Mouse (Mus musculus) heart, embryonic 12.5 days (tissue): Measurements from ENCODE around the gene Tmem169. TPM values are rescaled to one million over a fixed set of nuclear protein-coding genes. Genes with fewer than 3 reads are reported as not detected.
"Not testable (repeated sequence)": the region's sequence is repeated elsewhere in the genome, so short reads cannot be mapped to it uniquely, and the experiment has no call there.

Source experiments
- ATAC-seq: fragments of 200-750 bp; cut with Nextera tagmentation; 2 replicates; pipeline ENCODE4 v1.8.0; 2017; ENCODE audit warnings: moderate TSS enrichment, moderate library complexity; ENCODE audit not compliant: insufficient number of reproducible peaks, low FRiP score
- H3K27ac ChIP-seq: fragments of 300-500 bp; sonication (generic); 2 replicates; pipeline ENCODE4 v1.5.1; 2016; ENCODE audit warnings: mild to moderate bottlenecking, moderate library complexity; ENCODE audit not compliant: poor library complexity, severe bottlenecking
- H3K27me3 ChIP-seq: fragments of 300-500 bp; sonication (generic); replicated peaks from 2 replicates; pipeline ENCODE4 v1.6.1; 2016; ENCODE audit warnings: mild to moderate bottlenecking, moderate library complexity
- H3K36me3 ChIP-seq: fragments of 300-500 bp; sonication (generic); 2 replicates; pipeline ENCODE4 v1.6.1; 2016; ENCODE audit warnings: mild to moderate bottlenecking, moderate library complexity
- H3K4me1 ChIP-seq: fragments of 300-500 bp; sonication (generic); replicated peaks from 2 replicates; pipeline ENCODE4 v1.6.1; 2016; ENCODE audit warnings: mild to moderate bottlenecking
- H3K4me2 ChIP-seq: fragments of 300-500 bp; sonication (generic); 2 replicates; pipeline ENCODE4 v1.6.1; 2016; ENCODE audit warnings: mild to moderate bottlenecking, moderate library complexity
- H3K4me3 ChIP-seq: fragments of 300-500 bp; sonication (generic); 2 replicates; pipeline ENCODE4 v1.5.1; 2016; ENCODE audit warnings: mild to moderate bottlenecking
- H3K9ac ChIP-seq: fragments of 300-500 bp; sonication (generic); 2 replicates; pipeline ENCODE4 v1.6.1; 2016; ENCODE audit warnings: mild to moderate bottlenecking, moderate library complexity
- H3K9me3 ChIP-seq: fragments of 300-500 bp; sonication (generic); replicated peaks from 2 replicates; pipeline ENCODE4 v1.6.1; 2016; ENCODE audit warnings: mild to moderate bottlenecking, moderate library complexity
- WGBS: fragments of 180-500 bp; shearing (Covaris S2); methylation state at CpG from one replicate; pipeline ENCODE4 v1.1.7; 2016; 5-methylcytosine and 5-hydroxymethylcytosine counted together
- polyA plus RNA-seq: library from polyadenylated mRNA; unstranded; fragments of >200 nt; fragmentation: Nextera tagmentation; extraction: Ambion mirVana; gene quantifications from 2 replicates; pipeline ENCODE4 v1.2.1, GENCODE M21; 2016

Tmem169 gene
- polyA plus RNA-seq: 0.22 and 0.29 TPM in 2 replicates

DNA sequence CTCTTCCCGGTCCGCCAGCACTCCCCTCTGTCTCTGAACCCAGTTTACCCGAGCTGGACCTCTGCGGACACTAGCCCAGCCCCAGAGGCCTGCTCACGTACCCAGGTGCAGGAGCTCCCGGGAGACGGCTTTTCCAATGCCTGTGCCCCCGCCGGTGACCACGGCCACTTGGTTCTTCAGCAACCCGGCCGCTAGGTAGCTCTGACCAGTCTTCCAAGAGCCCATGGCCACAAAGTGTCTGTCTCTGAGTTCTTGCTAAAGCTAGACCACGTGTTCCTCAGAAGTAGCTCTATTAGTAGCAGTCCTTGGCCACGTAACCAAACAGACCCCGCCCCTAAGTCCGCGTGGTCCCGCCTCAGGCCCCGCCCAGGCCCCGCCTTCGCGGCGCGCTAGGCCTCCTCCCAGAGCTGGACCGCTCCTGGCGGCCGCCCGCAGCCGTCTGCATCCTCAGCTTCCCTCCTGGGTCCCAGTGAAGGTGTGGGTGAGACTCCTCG is at the start of gene Tmem169, which contains the start of gene Pecr:
Gene Tmem169, plus strand, starts transcription at position 378 of the 494 bp plus-strand sequence.
Gene Pecr, minus strand, starts transcription at position 323 of the 494 bp plus-strand sequence.
- Histone ChIP-seq H3K4me3 (peak within 1 kb of the TSS; percentile 68), H3K9ac (peak within 1 kb of the TSS; percentile 85), H3K36me3 (no peaks in the 10 kb centered on the region), H3K9me3 (no peaks in the 10 kb centered on the region), H3K27ac (no peak within 1 kb of the TSS), H3K4me1 (0 out of 2 replicates have a peak, but pooled peaks cover 3% of the 10 kb centered on the region), H3K4me2 (peak within 1 kb of the TSS; percentile 92), H3K27me3 (peaks cover 4% of the 10 kb centered on the region; the same call in 1 of the 2 replicates)
- WGBS: under 1% methylated on average over 30 of the region's 30 CpGs
- peak; percentile 100 for ATAC-seq

GRCm38 (mm10) chr1:72236363-72237006 is 47.7 kb upstream of the Tmem169 start:
- peak overlapping the region; percentile 71 for H3K9ac ChIP-seq
- H3K4me2 ChIP-seq: peak overlapping the region; percentile 67
- H3K27ac ChIP-seq: peak overlapping the region; percentile 82
- peaks cover 27% of the 10 kb centered on the region for H3K27me3 ChIP-seq
- peak overlapping the region; percentile 63 for H3K4me3 ChIP-seq
- not testable (repeated sequence) for H3K36me3 ChIP-seq, H3K9me3 ChIP-seq, H3K4me1 ChIP-seq
- peak; percentile 83 for ATAC-seq
- under 1% methylated on average over 38 of the region's 50 CpGs for WGBS

DNA sequence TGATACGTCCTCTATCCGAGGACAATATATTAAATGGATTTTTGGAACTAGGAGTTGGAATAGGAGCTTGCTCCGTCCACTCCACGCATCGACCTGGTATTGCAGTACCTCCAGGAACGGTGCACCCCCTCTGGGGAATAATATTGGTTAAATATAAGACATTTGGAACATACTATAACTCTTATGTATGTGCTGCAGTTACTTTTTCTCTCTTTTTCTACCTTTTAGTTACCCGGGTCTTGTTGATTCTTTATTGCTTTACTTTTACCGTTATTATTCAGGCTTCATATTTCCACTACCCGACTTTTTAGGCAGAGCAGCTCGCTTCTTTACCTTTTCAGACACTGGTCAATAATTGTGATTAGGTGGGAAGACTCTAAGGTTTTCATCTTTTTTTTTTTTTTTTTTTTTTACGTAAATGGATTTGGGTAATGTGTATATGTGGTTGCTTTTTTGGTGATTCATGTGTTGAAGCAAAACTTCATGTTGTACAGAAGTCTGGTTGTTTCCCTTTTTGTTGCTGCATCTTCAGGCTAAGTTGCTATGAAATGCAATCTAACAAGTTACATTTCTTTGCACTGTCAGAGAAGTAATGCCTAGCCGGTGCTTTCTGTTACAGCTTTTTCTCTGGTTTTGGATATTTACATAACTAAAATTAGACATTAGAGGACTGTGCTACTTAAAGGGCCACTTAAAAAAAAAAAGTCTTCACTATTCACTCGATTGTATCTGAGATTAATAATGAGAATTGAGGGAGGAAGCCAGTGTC is 47.0 kb upstream of the Tmem169 start:
- Histone ChIP-seq H3K27ac (no peak overlapping the region), H3K4me1 (0 out of 2 replicates have a peak, but pooled peaks cover 8% of the 10 kb centered on the region), H3K27me3 (peaks cover 27% of the 10 kb centered on the region), H3K9ac (no peak overlapping the region), H3K9me3 (no peaks in the 10 kb centered on the region), H3K36me3 (no peaks in the 10 kb centered on the region), H3K4me3 (peak overlapping the region; percentile 17; the same call in 1 of the 2 replicates), H3K4me2 (peak overlapping the region; percentile 2; the same call in 1 of the 2 replicates)
- 6% methylated on average over 13 of the region's 13 CpGs for WGBS
- 0 out of 2 replicates have a peak, but pooled peaks have one; percentile 49 for ATAC-seq

DNA sequence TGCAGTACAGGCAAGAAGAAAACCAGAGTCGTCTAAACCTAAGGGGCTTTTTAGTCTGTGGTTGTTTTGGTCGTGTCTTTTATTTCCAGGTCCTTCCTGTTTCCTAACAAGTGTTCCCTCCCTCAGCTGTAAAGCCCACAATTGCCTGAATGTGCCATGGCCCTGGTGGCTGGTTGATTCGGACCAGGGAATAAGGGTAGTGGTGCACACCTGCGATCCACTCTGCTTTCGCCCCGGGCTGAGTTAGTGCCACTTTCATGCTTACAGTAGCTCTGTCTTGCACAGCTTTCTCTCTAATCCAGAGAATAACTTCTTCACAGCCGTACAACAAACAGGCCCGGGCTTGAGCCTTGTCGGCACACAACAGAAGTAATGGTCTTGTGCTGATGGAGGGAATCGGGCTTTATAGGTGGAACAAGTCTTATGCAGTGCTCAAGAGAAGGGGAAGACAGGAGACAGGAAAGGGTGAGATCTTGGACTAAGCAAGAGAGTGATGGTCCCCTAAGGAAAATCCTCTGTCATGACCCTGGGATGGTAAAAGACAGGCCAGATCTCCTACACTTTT is 46.1 kb upstream of the Tmem169 start:
- Histone ChIP-seq H3K4me2 (peak overlapping the region; percentile 2; the same call in 1 of the 2 replicates), H3K4me3 (no peak overlapping the region), H3K27ac (no peak overlapping the region; the same call in 1 of the 2 replicates), H3K9me3 (no peaks in the 10 kb centered on the region), H3K36me3 (no peaks in the 10 kb centered on the region), H3K9ac (no peak overlapping the region), H3K4me1 (0 out of 2 replicates have a peak, but pooled peaks cover 8% of the 10 kb centered on the region), H3K27me3 (peaks cover 23% of the 10 kb centered on the region)
- WGBS: 63% methylated on average over 10 of the region's 10 CpGs
- no peak for ATAC-seq

DNA sequence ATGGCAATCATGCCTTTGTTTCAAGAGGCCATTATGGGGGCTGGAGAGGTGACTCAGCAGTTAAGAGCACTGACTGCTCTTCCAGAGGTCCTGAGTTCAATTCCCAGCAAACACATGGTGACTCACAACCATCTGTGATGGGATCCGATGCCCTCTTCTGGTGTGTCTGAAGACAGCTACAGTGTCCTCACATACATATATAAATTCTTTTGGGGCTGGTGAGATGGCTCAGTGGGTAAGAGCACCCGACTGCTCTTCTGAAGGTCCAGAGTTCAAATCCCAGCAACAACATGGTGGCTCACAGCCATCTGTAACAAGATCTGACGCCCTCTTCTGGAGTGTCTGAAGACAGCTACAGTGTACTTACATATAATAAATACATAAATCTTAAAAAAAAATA is 45.1 kb upstream of the Tmem169 start:
- H3K4me1 ChIP-seq, H3K27ac ChIP-seq, H3K4me3 ChIP-seq, H3K4me2 ChIP-seq, H3K36me3 ChIP-seq, H3K9me3 ChIP-seq, H3K9ac ChIP-seq, ATAC-seq: not testable (repeated sequence)
- 83% methylated on average over 3 of the region's 3 CpGs for whole genome bisulfite sequencing
- H3K27me3 ChIP-seq: peaks cover 15% of the 10 kb centered on the region

DNA sequence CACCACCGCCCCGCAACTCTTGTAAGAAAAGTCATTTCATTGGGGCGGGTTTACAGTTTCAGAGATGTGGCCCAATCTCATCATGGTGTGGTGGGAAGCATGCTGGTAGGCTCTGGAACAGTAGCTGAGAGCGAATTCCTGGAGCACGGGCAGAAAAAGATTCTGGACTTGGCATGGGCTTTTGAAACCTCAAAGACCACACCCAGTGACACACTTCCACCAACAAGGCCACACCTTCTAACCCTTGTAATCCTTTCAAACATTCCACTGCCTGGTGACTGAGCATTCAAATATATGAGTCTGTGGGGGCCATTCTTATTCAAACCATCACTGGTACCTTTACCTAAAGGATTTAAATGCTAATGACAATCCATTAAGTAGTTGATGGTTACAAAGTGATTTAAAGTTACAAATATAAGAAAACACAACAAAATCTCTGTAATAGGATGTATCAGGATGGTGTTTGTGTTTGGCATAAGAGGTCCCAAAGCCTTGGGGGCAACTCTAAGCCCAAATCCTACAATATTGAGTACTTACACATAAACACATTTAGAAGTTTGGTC is 41.5 kb upstream of the Tmem169 start:
- no peaks in the 10 kb centered on the region for H3K9me3 ChIP-seq
- H3K9ac ChIP-seq: no peak overlapping the region
- H3K27me3 ChIP-seq: no peaks in the 10 kb centered on the region
- 0 out of 2 replicates have a peak, but pooled peaks cover 7% of the 10 kb centered on the region for H3K4me1 ChIP-seq
- H3K4me3 ChIP-seq: no peak overlapping the region
- 87% methylated on average over 5 of the region's 5 CpGs for WGBS
- H3K36me3 ChIP-seq: no peaks in the 10 kb centered on the region
- no peak for ATAC-seq
- no peak overlapping the region for H3K27ac ChIP-seq
- H3K4me2 ChIP-seq: no peak overlapping the region

DNA sequence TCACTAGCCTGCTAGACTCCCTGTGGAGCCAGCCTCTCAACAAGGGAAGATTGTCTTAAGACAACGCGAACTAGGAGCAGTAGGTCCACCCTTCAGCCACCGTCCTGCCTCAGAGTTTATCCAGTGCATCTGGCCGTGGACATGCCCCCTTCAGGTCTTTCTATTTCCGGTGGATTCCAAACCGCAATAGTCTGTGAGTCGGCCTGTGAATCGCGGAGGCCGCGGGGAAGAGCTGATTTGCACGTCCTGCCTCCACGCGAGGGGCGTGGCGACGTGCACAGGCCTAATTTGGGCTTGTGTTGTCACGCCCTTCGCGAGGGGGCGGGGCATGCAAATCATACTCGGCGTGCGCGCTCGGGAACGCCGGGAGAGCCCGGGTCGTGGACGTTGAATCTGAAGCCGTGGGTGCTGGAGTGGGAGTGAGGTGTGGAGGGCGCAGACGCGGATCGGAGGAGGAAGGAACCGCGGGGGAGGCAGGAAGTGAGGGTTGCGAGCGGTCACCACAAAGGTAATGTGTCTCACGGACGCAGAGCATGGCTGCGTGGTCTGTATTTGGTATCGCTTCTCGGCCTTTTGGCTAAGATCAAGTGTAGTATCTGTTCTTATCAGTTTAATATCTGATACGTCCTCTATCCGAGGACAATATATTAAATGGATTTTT is 40.4 kb upstream of the Tmem169 start:
- H3K4me1 ChIP-seq: no peaks in the 10 kb centered on the region
- peak overlapping the region; percentile 70 for H3K4me2 ChIP-seq
- peak; percentile 96 for ATAC-seq
- H3K27ac ChIP-seq: peak overlapping the region; percentile 94
- H3K36me3 ChIP-seq: no peaks in the 10 kb centered on the region
- WGBS: under 1% methylated on average over 47 of the region's 47 CpGs
- no peaks in the 10 kb centered on the region for H3K9me3 ChIP-seq
- H3K4me3 ChIP-seq: peak overlapping the region; percentile 44
- peak overlapping the region; percentile 87 for H3K9ac ChIP-seq
- H3K27me3 ChIP-seq: no peaks in the 10 kb centered on the region

DNA sequence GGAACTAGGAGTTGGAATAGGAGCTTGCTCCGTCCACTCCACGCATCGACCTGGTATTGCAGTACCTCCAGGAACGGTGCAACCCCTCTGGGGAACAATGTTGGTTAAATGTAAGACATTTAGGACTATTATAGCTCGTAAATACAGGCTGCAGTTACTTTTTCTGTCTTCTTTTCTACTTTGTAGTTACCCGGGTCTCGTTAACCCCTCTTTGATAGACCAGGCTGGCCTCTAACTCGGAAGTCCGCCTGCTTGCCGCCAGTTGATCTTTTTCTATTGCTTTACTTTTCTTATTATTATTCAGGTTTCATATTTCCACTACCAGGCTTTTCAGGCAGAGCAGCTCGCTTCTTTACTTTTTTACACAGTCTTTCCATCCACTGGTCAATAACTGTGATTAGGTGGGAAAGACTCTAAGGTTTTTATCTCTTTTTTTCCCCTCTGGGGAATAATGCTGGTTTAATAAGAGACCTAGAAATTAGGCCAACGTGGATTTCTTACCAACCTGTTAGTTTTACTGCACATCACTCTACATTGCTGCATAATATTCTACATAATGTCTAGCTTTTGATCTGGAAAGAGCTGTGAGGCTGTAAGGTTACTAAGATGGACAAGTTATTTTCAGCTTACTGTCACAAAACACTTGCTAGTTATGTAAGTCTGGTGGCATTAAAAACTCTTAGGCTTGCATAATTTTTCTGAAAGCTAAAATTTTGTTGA is 39.7 kb upstream of the Tmem169 start:
- ATAC-seq: peak; percentile 83
- Histone ChIP-seq H3K9ac (0 out of 2 replicates have a peak overlapping the region, but pooled peaks have one; percentile 87), H3K36me3 (no peaks in the 10 kb centered on the region), H3K9me3 (no peaks in the 10 kb centered on the region), H3K27me3 (no peaks in the 10 kb centered on the region), H3K4me3 (peak overlapping the region; percentile 44), H3K27ac (peak overlapping the region; percentile 94), H3K4me1 (no peaks in the 10 kb centered on the region), H3K4me2 (peak overlapping the region; percentile 70)
- under 1% methylated on average over 12 of the region's 12 CpGs for WGBS

DNA sequence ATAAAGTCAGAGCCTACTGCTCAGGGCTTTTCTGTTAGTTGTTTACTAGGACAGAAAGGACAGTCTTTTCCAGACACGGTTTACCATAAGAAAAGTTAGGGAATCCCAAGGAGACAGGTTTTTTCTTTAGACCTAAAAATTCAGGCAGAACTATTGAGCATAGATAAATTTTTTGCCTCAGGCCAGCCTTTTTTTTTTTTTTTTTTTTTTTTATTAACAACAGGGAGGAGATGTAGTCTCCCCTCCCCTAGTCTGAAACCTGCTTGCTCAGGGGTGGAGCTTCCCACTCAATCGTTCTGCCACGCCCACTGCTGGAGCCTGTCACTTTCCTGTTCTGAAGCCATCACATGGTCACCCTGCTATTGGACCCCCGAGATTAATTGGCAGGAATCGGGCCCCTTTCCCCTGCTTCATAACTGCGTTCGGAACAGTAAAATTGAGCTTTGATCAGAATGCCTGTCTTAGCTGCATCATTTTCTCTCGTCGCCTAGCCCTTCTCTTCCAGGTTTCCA is 35.9 kb upstream of the Tmem169 start:
- not testable (repeated sequence) for H3K4me2 ChIP-seq, ATAC-seq, H3K9ac ChIP-seq, H3K4me3 ChIP-seq, H3K27ac ChIP-seq, H3K36me3 ChIP-seq, H3K4me1 ChIP-seq, H3K9me3 ChIP-seq, H3K27me3 ChIP-seq
- WGBS: 40% methylated on average over 9 of the region's 9 CpGs

DNA sequence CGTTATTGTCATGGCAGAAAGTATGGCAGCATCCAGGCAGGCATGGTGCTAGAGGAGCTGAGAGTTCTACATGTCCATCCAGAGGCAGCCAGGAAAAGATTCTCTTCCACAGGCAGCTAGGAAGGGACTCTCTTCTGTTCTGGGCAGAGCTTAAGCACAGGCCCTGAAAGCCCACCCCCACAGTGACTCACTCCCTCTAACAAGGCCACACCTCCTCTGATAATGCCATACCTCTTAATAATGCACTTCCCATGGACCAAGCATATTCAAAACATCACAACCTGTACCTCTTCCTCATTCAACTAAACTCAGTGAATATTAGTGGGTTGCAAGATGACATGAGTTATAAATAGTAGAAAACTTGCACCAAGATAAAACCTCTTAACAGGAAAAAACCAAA is 32.4 kb upstream of the Tmem169 start:
- Histone ChIP-seq H3K27me3 (no peaks in the 10 kb centered on the region), H3K9ac (no peak overlapping the region), H3K4me1 (peaks cover 17% of the 10 kb centered on the region), H3K4me2 (no peak overlapping the region), H3K4me3 (no peak overlapping the region), H3K36me3 (no peaks in the 10 kb centered on the region), H3K27ac (no peak overlapping the region), H3K9me3 (no peaks in the 10 kb centered on the region)
- ATAC-seq: no peak
- WGBS: 69% methylated on average over 1 of the region's 1 CpGs
